23 mouse cellular contexts compared by ENCODE assay signal in genomic region chr17:31525114-31525513, GRCm38 (mm10).
"Had no signal": no experiment of that assay in that cellular context is flagged by ENCODE, and none has a peak within 500 bp of the region (broad histone marks: within the 10 kb centered on the region; RNA-seq: fewer than 3 reads in every experiment).

No protein-coding gene starts in this region.

- H3K9ac ChIP-seq: heart, embryonic 12.5 days; hindbrain, embryonic 12.5 days; hindbrain, embryonic 14.5 days; limb, embryonic 12.5 days; liver, embryonic 12.5 days had no signal

- H3K4me2 ChIP-seq: heart, embryonic 12.5 days; hindbrain, embryonic 12.5 days; hindbrain, embryonic 14.5 days; limb, embryonic 12.5 days; liver, embryonic 12.5 days had no signal

- ATAC-seq: hindbrain, embryonic 16.5 days; inflammation-experienced regulatory T-cells, adult 6 months; intestine, embryonic 16.5 days; liver, embryonic 12.5 days had no signal

- H3K27me3 ChIP-seq: heart, embryonic 12.5 days; hindbrain, embryonic 12.5 days; limb, embryonic 12.5 days; liver, embryonic 12.5 days had no signal

- H3K4me3 ChIP-seq: gastrocnemius, adult 2 months; heart, embryonic 10.5 days; heart, embryonic 12.5 days; hindbrain, embryonic 10.5 days; hindbrain, embryonic 12.5 days; layer of hippocampus, adult 2 months; left cerebral cortex, adult 2 months; limb, embryonic 10.5 days; limb, embryonic 12.5 days; liver, embryonic 12.5 days had no signal

- DNase-seq: gastrocnemius, adult 2 months; gastrocnemius, postnatal 10 days; gastrocnemius, postnatal 25 days; heart, adult 18-20 months; heart, postnatal 10 days; heart, postnatal 4 days; kidney, adult 18-20 months; kidney, adult 8-10 months; kidney, postnatal 25 days; kidney, postnatal 4 days had no signal

- H3K27ac ChIP-seq: gastrocnemius, adult 2 months; heart, embryonic 10.5 days; hindbrain, embryonic 10.5 days; hindbrain, embryonic 12.5 days; hindbrain, embryonic 14.5 days; layer of hippocampus, adult 2 months; left cerebral cortex, adult 2 months; limb, embryonic 10.5 days; limb, embryonic 12.5 days; liver, embryonic 12.5 days had no signal

- H3K9me3 ChIP-seq: heart, embryonic 10.5 days; heart, embryonic 12.5 days; hindbrain, embryonic 10.5 days; hindbrain, embryonic 12.5 days; limb, embryonic 10.5 days; limb, embryonic 12.5 days; liver, embryonic 12.5 days had no signal
